Mouse (Mus musculus) midbrain, embryonic 10.5 days (tissue): Measurements from ENCODE around the gene Pbld1. TPM values are rescaled to one million over a fixed set of nuclear protein-coding genes. Genes with fewer than 3 reads are reported as not detected.

ENCODE experiments used
- DNase-seq: peaks from one replicate; pipeline ENCODE4 v3.0.0-alpha.2; 2017; ENCODE audit warnings: low spot score
- H3K27ac ChIP-seq: fragments of 300-500 bp; sonication (generic); replicated peaks from 2 replicates; pipeline ENCODE4 v1.5.1; 2016; ENCODE audit warnings: mild to moderate bottlenecking
- H3K27me3 ChIP-seq: fragments of 300-500 bp; sonication (generic); 2 replicates; pipeline ENCODE4 v1.6.1; 2016; ENCODE audit warnings: low read depth, mild to moderate bottlenecking; ENCODE audit not compliant: poor library complexity, severe bottlenecking
- H3K36me3 ChIP-seq: fragments of 300-500 bp; sonication (generic); 2 replicates; pipeline ENCODE4 v1.6.1; 2016; ENCODE audit warnings: mild to moderate bottlenecking, moderate library complexity
- H3K4me1 ChIP-seq: fragments of 300-500 bp; sonication (generic); 2 replicates; pipeline ENCODE4 v1.6.1; 2016
- H3K4me3 ChIP-seq: fragments of 300-500 bp; sonication (generic); 2 replicates; pipeline ENCODE4 v1.5.1; 2016; ENCODE audit warnings: mild to moderate bottlenecking, moderate library complexity
- H3K9me3 ChIP-seq: fragments of 300-500 bp; sonication (generic); replicated peaks from 2 replicates; pipeline ENCODE4 v1.6.1; 2016; ENCODE audit warnings: mild to moderate bottlenecking
- WGBS: fragments of 180-500 bp; shearing (Covaris S2); methylation state at CpG from one replicate; pipeline ENCODE4 v1.1.7; 2016; 5-methylcytosine and 5-hydroxymethylcytosine counted together
- polyA plus RNA-seq: library from polyadenylated mRNA; unstranded; fragments of >200 nt; fragmentation: Nextera tagmentation; extraction: Ambion mirVana; gene quantifications from 2 replicates; pipeline ENCODE4 v1.2.1, GENCODE M21; 2016

Gene Pbld1
- polyA plus RNA-seq: 1.3 and 1.5 TPM in 2 replicates

- WGBS: 92% methylated on average over 2 of the region's 2 CpGs
- Histone ChIP-seq H3K4me3 (no peak within 1 kb of the TSS), H3K36me3 (no peaks in the 10 kb centered on the region), H3K27me3 (no peaks in the 10 kb centered on the region), H3K9me3 (no peaks in the 10 kb centered on the region), H3K27ac (no peak within 1 kb of the TSS), H3K4me1 (peaks cover 17% of the 10 kb centered on the region)
- no peak for DNase-seq
Observed at GRCm38 (mm10) chr10:63059862-63060261, at the start of gene Pbld1. Gene Pbld1, plus strand, starts transcription at chr10:63060162.

GRCm38 (mm10) chr10:63010268-63010667 is 49.7 kb upstream of the Pbld1 start:
- no peak overlapping the region for H3K4me3 ChIP-seq
- no peaks in the 10 kb centered on the region for H3K4me1 ChIP-seq
- H3K27me3 ChIP-seq: no peaks in the 10 kb centered on the region
- no peak for DNase-seq
- peaks cover 98% of the 10 kb centered on the region for H3K36me3 ChIP-seq
- no peak overlapping the region for H3K27ac ChIP-seq
- no peaks in the 10 kb centered on the region for H3K9me3 ChIP-seq
- WGBS: 86% methylated on average over 4 of the region's 4 CpGs

- no peak overlapping the region for H3K27ac ChIP-seq
- 92% methylated on average over 6 of the region's 6 CpGs for WGBS
- H3K36me3 ChIP-seq: peaks cover 98% of the 10 kb centered on the region
- DNase-seq: no peak
- no peaks in the 10 kb centered on the region for H3K27me3 ChIP-seq
- no peaks in the 10 kb centered on the region for H3K9me3 ChIP-seq
- no peak overlapping the region for H3K4me3 ChIP-seq
- H3K4me1 ChIP-seq: no peaks in the 10 kb centered on the region
Observed at GRCm38 (mm10) chr10:63011556-63011955, 48.4 kb upstream of the Pbld1 start.

- Histone ChIP-seq H3K4me1 (no peaks in the 10 kb centered on the region), H3K4me3 (no peak overlapping the region), H3K27me3 (no peaks in the 10 kb centered on the region), H3K36me3 (peaks cover 98% of the 10 kb centered on the region), H3K27ac (no peak overlapping the region), H3K9me3 (no peaks in the 10 kb centered on the region)
- WGBS: 89% methylated on average over 3 of the region's 3 CpGs
- no peak for DNase-seq
Observed at GRCm38 (mm10) chr10:63013476-63013875, 46.5 kb upstream of the Pbld1 start.

GRCm38 (mm10) chr10:63014168-63014567 is 45.8 kb upstream of the Pbld1 start:
- Histone ChIP-seq H3K27me3 (no peaks in the 10 kb centered on the region), H3K9me3 (no peaks in the 10 kb centered on the region), H3K4me1 (peaks cover 1% of the 10 kb centered on the region), H3K27ac (no peak overlapping the region), H3K36me3 (peaks cover 95% of the 10 kb centered on the region), H3K4me3 (no peak overlapping the region)
- 92% methylated on average over 9 of the region's 9 CpGs for WGBS
- DNase-seq: no peak

- Histone ChIP-seq H3K9me3 (no peaks in the 10 kb centered on the region), H3K4me1 (peaks cover 27% of the 10 kb centered on the region), H3K27ac (no peak overlapping the region), H3K36me3 (peaks cover 50% of the 10 kb centered on the region), H3K4me3 (no peak overlapping the region; the same call in 1 of the 2 replicates), H3K27me3 (no peaks in the 10 kb centered on the region)
- DNase-seq: no peak
- WGBS: 93% methylated on average over 6 of the region's 6 CpGs
Observed at GRCm38 (mm10) chr10:63019304-63019703, 40.7 kb upstream of the Pbld1 start.

- Histone ChIP-seq H3K4me1 (peaks cover 47% of the 10 kb centered on the region), H3K36me3 (peaks cover 26% of the 10 kb centered on the region), H3K27me3 (no peaks in the 10 kb centered on the region), H3K4me3 (peak overlapping the region; percentile 97), H3K9me3 (no peaks in the 10 kb centered on the region), H3K27ac (peak overlapping the region; percentile 100; the same call in 1 of the 2 replicates)
- WGBS: 59% methylated on average over 4 of the region's 4 CpGs
- no peak for DNase-seq
Observed at GRCm38 (mm10) chr10:63021702-63022101, 38.3 kb upstream of the Pbld1 start.

GRCm38 (mm10) chr10:63022541-63023120 is 37.3 kb upstream of the Pbld1 start:
- H3K27me3 ChIP-seq: no peaks in the 10 kb centered on the region
- WGBS: under 1% methylated on average over 27 of the region's 27 CpGs
- H3K27ac ChIP-seq: peak overlapping the region; percentile 100
- peaks cover 17% of the 10 kb centered on the region for H3K36me3 ChIP-seq
- H3K4me1 ChIP-seq: peaks cover 57% of the 10 kb centered on the region
- no peaks in the 10 kb centered on the region for H3K9me3 ChIP-seq
- no peak for DNase-seq
- peak overlapping the region; percentile 97 for H3K4me3 ChIP-seq

GRCm38 (mm10) chr10:63023121-63023748 is 36.7 kb upstream of the Pbld1 start:
- DNase-seq: peak; percentile 78

GRCm38 (mm10) chr10:63023749-63024579 is 36.0 kb upstream of the Pbld1 start, which contains the start of the genes Hnrnph3 and Pbld2:
Gene Hnrnph3, minus strand, starts transcription at chr10:63024217.
Gene Pbld2, plus strand, starts transcription at chr10:63024315.
- Histone ChIP-seq H3K27ac (peak within 1 kb of the TSS; percentile 100), H3K4me1 (peaks cover 69% of the 10 kb centered on the region), H3K36me3 (peaks cover 5% of the 10 kb centered on the region; the same call in 1 of the 2 replicates), H3K27me3 (no peaks in the 10 kb centered on the region), H3K9me3 (no peaks in the 10 kb centered on the region), H3K4me3 (peak within 1 kb of the TSS; percentile 97)
- WGBS: under 1% methylated on average over 68 of the region's 69 CpGs
- peak; percentile 99 for DNase-seq

More at GRCm38 (mm10) chr10:63023121-63023748, 36.7 kb upstream of the Pbld1 start:
- peaks cover 62% of the 10 kb centered on the region for H3K4me1 ChIP-seq
- no peaks in the 10 kb centered on the region for H3K9me3 ChIP-seq
- peaks cover 11% of the 10 kb centered on the region for H3K36me3 ChIP-seq
- H3K27ac ChIP-seq: peak overlapping the region; percentile 100
- WGBS: under 1% methylated on average over 68 of the region's 68 CpGs
- H3K4me3 ChIP-seq: peak overlapping the region; percentile 97
- H3K27me3 ChIP-seq: no peaks in the 10 kb centered on the region

- Histone ChIP-seq H3K27ac (peak overlapping the region; percentile 100), H3K4me1 (peaks cover 67% of the 10 kb centered on the region), H3K9me3 (no peaks in the 10 kb centered on the region), H3K27me3 (no peaks in the 10 kb centered on the region), H3K4me3 (peak overlapping the region; percentile 97), H3K36me3 (peaks cover under 1% of the 10 kb centered on the region; the same call in 1 of the 2 replicates)
- peak; percentile 75 for DNase-seq
- WGBS: under 1% methylated on average over 8 of the region's 8 CpGs
Observed at GRCm38 (mm10) chr10:63024580-63024910, 35.4 kb upstream of the Pbld1 start.

- Histone ChIP-seq H3K36me3 (no peaks in the 10 kb centered on the region), H3K27me3 (no peaks in the 10 kb centered on the region), H3K9me3 (no peaks in the 10 kb centered on the region), H3K27ac (peak overlapping the region; percentile 100), H3K4me1 (peaks cover 65% of the 10 kb centered on the region), H3K4me3 (peak overlapping the region; percentile 97)
- DNase-seq: no peak
- 20% methylated on average over 2 of the region's 2 CpGs for WGBS
Observed at GRCm38 (mm10) chr10:63025016-63025415, 34.9 kb upstream of the Pbld1 start.
